Mouse (Mus musculus) central nervous system, embryonic 11.5 days (tissue): ENCODE results near the gene Oxsr1. TPM values are rescaled to one million over a fixed set of nuclear protein-coding genes. Genes with fewer than 3 reads are reported as not detected.

ENCODE experiments used
- polyA plus RNA-seq: library from polyadenylated mRNA; depleted of rRNA; stranded (reverse); fragments of >200 nt; gene quantifications from 2 replicates; pipeline ENCODE4 v1.2.3, GENCODE M21; 2012; rRNA removed

Oxsr1 gene
- 44.9 and 46.7 TPM in 2 replicates for polyA plus RNA-seq

DNA sequence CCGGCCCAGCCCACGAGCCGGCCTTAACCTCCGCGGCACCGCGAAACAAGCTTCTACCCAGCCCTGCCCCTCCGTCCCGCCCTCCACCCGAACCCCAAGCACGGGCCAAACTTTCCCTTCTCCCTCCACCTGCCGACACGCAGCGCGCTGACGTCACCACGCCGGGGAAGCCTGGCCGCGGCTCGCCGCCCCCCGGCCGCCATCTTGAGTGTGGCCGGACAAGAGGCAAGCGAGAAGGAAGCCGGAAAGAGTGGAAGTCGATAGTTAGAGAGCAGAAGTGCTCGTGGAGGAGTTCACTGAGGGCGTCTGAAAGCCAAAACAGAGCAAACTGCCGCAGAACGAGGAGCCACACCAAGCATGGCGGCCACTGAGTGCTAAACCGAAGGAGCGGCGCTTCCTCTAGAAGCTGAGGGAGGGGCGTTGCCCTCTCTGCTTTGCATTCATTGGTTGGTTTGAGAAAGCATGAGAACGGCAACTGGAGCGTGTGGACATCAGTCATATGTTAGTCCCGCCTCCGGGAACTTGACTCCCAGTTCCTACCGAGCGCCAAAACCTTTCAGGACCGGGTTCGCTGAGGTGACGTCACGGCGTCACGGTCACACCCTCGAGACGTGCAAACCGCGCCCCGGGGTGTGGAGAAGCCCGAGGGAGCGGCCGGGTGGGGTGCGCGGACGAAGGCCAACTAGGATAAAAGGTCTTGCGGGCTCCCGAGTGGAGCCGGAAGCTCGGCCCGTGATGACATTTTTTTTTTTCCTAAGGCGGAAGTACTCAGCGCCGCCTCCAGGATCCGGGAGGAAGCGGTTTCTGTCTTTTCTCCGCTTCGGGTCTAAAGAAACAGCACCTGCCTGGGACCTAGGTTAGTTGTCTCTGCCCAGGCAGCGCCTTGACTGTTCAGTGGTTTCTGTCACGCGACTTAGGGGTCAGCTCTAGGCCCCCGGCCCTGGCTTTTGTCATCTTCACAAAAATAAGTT lies at the start of gene Oxsr1:
Gene Oxsr1 (minus strand): TSS at position 139 of the 971 bp plus-strand sequence.

DNA sequence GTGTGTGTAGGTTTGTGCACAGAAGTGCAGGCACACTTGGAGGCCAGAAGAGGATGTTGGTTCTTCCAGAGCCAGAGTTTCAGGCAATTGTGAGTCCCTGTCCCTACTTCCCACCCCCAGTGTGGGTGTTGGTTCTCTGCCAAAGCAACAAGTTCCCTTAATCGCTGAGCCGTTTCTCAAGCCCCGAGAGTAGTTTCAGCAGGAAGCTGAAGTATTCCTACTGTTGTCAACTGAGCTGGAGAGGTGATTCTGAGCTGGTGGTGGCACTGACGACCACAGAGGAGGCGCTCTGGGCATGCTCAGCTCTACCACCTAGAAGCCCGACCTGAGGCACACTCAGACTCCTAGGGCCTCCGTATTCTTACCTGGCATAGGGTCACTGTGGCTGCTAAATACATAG lies 43.1 kb upstream of the Oxsr1 start, which contains the start of gene Slc22a14:
Gene Slc22a14 (minus strand): TSS at position 270 of the 400 bp plus-strand sequence.

DNA sequence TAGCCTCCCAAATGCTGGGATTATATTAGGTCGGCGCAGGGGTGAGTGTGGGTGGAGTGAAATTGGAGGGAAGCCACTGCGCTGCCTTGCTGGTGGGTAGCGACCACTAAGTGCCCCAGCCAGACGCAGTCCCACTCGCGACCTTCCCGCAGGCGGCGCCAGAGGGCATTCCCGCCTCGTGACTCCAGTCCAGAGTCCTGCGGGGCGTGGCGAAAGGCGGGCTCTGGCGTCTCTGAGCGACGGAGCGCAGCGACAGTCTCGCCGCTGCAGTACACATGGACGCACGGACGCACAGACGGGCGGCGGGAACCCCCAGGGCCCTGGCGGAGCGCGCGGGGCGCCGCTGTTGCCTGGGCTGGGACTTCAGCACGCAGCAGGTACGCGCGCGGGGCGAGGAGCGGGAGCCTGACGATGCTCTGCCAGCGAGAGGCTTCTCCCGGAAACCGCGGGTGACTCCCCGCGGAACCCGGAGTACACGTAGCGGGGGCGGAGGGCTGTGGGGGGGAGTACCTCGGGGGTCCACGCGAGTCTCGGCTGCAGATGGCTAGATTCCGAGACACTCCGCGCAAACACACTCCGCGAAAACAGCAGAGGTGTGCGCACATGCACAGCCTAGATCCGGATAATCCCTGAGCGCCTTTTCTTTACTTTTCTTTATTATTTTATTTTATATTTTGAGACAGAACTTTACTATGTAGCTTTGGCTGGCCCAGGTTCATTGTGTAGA lies 35.3 kb upstream of the Oxsr1 start, which contains the start of gene Xylb:
Gene Xylb (plus strand): TSS at position 51 of the 727 bp plus-strand sequence.

DNA sequence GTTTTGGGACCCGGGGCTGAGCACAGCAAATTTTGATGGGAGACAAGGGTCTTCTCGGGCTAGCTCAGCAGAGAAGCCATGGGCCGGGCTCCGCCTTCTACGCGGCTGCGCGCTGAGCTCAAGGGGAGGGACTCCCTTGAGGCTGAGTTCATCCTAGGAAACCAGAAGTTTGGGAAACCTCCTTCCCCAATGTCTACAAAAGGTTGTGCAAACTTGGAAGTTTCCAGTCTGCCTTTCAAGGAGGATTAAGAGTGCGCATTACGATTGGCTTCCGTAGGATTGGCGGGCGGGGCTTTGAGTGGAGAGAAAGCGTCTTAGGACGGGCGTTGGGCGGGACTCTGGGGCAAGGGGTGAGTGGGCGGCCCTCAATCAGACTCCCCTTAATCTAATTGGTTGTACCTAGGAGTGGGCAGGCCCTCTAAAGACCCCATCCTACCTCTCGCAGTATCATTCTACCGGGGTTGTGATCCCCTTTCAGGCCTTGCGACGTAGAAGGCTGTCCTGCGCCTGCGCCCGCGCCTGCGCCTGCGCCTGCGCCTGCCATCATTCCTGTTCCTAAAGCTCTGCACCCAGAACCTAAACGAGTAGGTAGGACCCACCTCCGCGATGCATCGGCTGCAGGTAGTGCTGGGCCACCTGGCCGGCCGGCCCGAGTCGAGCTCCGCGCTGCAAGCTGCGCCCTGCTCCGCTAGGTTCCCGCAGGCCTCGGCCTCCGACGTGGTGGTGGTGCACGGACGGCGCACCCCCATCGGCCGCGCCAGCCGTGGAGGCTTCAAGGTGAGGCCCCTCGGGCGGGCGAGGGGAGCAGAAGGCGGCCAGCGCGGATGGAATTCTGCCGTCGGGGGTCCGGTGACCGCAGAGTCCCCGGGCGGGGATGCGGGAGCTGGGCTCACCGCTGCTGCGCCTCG lies 18.9 kb upstream of the Oxsr1 start, which contains the start of gene Myd88:
Gene Myd88 (minus strand): TSS at position 503 of the 908 bp plus-strand sequence.

DNA sequence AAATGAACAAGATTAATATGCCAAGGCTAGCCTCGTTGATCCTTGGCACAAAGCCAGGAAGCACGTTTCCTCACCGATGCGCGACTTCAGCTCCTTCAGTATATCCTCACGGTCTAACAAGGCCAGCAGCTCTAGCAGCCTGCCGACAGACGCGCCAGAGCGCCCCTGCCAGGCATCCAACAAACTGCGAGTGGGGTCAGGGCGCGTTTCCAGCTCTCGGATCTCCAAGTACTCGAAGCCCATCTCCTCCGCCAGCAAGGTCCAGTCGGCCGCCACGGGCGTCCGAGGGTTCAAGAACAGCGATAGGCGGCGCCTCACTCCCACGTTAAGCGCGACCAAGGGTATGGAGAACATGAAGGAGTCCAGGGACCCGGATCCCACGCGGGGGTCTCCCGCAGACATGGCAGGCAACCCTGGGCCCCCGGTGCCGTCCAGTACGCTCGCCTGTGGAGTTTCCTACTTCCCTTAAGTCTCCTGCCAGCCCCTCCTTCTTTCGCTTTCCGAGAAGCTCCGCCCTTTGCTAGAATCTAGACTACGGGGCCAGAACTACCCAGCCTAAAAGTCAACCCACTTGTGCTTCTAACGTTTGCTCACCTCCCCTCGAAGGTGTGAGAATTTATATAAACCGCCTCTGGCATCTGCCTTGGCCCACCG lies 17.5 kb upstream of the Oxsr1 start, which contains the start of gene Acaa1a:
Gene Acaa1a (plus strand): TSS at position 119 of the 654 bp plus-strand sequence.

DNA sequence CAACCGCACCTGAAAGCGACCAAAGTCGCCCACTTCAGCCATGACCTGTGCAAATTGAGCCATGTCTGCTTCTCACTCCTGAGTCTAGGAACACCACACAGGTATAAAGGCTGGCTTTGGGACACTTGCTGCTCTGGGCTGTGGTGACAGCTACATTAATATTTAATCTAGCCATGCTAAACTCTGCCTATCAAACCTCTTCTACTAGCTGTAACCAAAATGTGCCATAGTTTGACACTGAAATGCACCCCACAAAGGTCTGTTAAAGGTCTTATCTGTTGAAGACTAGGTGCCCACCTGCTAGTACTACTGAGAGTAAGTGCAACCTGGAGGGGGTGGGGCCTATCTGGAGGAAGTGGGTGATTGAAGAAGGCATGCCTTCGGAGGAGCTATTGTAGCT lies 113.2 kb downstream of the Oxsr1 start, which contains the start of gene Slc22a13:
Gene Slc22a13 (minus strand): TSS at position 101 of the 400 bp plus-strand sequence.

Other genes starting within 250 kb of the Oxsr1 start
- 26.3 and 28.3 TPM in 2 replicates for gene Plcd1, start 228.9 kb downstream of the Oxsr1 start, polyA plus RNA-seq
- gene Dlec1, start 219.9 kb downstream of the Oxsr1 start, polyA plus RNA-seq = 1.9 and 2.9 TPM in 2 replicates
- 1.3 TPM in 2 replicates for gene Acaa1b, start 165.3 kb downstream of the Oxsr1 start, polyA plus RNA-seq
- not detected in 2 replicates for gene Gm47289, start 163.3 kb downstream of the Oxsr1 start, polyA plus RNA-seq
- 0.05 TPM in 1 of 2 replicates, not detected in the other for gene Slc22a13, start 113.3 kb downstream of the Oxsr1 start, polyA plus RNA-seq
- 80.0 and 89.0 TPM in 2 replicates for gene Acaa1a, start 17.2 kb upstream of the Oxsr1 start, polyA plus RNA-seq
- gene Myd88, start 19.0 kb upstream of the Oxsr1 start, polyA plus RNA-seq = 5.0 and 5.9 TPM in 2 replicates
- gene Xylb, start 35.0 kb upstream of the Oxsr1 start, polyA plus RNA-seq = 6.5 and 11.1 TPM in 2 replicates
- not detected in 2 replicates for gene Slc22a14, start 43.1 kb upstream of the Oxsr1 start, polyA plus RNA-seq
- gene Acvr2b, start 79.7 kb upstream of the Oxsr1 start, polyA plus RNA-seq = 34.5 and 46.1 TPM in 2 replicates
- gene Exog, start 122.5 kb upstream of the Oxsr1 start, polyA plus RNA-seq = 17.5 and 18.9 TPM in 2 replicates